Mouse (Mus musculus): ENCODE measurements around the gene Mrpl45. TPM values are rescaled to one million over a fixed set of nuclear protein-coding genes. Genes with fewer than 3 reads are reported as not detected.
"Not testable (repeated sequence)": the region's sequence is repeated elsewhere in the genome, so short reads cannot be mapped to it uniquely, and the experiment has no call there.

The Mrpl45 gene
- total RNA-seq, 2 experiments from 2014 or later = 29.7 to 40.0 TPM

DNA sequence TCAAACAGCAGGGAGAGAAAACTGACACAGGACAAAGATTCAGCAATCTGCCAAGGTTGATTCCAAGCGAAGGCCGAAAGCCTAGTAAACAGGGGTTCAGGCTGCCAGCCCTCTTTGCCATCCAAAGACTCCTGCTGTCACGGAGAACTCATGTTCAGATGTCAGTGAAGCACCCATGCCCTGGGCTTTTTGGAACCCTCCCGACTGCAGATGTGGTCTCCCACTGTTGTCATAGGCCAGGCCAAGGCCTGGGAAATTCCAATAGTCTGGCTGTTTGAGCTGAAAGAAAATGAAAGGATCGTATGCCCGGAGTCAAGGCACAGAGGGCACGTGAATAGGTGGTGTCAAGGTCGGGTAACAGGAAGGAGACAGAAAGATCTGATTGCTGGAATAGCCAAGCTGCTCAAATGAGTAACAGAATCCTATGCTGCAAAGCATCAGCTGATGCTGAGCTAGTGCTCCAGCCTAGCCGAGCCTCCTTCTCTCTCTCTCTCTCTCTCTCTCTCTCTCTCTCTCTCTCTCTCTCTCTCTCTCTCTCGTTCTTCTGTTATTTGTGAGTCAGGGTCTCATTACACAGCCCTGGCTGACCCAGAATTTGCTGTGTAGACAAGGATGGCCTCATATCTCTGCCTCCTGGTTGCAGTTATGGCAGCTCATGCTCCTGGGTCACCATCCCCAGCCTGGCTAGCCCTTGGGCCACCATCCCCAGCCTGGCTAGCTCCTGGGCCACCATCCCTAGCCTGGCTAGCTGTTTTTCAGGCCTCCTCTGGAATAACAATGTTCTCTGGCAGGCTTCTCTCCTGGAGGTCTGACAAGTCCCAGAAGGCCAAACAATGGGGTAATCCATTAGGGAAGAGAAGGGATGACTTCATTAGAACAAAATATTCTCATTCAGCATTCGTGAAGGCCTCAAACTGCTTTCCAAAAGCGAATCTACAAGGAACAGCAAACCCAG is 26.0 kb upstream of the Mrpl45 start:
- DNase-seq (ENCODE audit: low spot score in 2 of 2) = peak in 1 of 2 experiments; percentile 37

DNA sequence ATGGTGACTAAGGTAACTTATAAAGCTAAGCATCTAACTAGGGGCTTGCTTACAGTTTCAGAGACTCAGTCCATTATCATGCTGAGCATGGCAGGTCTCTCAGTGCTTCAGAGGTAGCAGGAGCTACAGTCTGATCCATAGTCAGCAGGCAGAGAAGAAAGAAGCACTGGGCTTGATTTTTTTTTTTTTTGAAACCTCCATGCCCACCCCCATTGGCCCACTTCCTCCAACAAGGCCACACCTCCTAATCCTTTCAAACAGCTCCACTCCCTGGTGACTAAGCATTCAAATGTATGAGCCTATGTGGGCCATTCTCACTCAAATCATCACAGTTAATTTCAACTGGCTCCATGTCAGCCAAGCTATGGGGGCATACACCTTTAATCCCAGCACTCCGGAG is 22.8 kb upstream of the Mrpl45 start:
- DNase-seq (ENCODE audit: low spot score in 2 of 2) = no peak

DNA sequence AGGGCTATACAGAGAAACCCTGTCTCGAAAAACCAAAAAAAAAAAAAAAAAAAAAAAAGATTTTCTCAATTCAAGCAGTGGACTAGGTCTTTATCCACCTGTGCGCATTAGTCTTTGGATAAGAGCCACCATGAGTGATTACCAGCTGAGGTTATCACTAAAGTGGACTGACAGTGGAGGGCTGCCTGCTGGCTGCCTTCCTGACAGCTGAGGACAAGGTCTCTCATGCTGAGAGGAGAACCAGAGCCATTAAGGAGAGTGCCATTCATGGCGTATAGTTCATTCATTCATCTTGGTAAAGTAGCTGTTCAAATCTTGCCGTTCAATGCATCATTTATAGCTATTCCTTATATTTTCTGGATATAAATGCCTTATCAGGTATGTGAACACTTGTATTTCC is 19.0 kb upstream of the Mrpl45 start:
- DNase-seq (ENCODE audit: low spot score in 2 of 2) = no peak

DNA sequence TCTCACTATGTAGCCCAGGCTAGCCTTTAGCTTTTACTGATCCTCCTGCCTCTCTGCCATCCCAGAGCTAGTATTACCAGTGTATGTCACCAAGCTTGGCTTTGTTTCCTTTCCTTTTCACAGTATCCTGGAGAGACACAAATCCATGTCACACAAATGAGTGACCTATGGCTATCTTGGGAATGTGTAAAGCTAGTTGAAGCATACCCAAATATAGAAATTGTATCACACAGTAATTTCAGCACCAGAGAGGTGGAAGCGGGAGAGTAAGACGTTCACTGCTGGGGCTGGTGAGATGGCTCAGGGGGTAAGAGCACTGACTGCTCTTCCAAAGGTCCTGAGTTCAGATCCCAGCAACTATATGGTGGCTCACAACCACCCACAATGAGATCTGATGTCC is 15.6 kb upstream of the Mrpl45 start:
- no peak for DNase-seq (ENCODE audit: low spot score in 2 of 2)

DNA sequence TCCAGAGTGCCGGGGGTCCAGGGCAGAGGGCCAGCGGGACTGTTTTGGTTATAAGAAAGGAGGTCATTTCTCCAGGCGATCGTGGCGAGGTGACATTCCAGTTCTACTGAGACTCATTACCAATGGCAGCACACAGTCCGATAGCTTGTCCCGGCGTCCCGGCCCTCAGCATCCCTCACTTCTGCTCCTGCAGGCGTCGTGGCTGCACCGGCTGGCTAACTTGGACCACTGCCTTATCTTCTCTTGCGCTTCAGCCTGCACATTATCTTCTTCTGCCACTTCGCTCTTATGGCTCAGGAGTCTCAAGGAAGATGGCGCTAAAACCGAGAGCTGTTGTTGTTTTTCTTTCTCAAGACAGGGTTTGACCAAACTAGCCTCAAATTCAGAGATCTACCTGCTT is 14.1 kb upstream of the Mrpl45 start:
- DNase-seq (ENCODE audit: low spot score in 2 of 2) = no peak

DNA sequence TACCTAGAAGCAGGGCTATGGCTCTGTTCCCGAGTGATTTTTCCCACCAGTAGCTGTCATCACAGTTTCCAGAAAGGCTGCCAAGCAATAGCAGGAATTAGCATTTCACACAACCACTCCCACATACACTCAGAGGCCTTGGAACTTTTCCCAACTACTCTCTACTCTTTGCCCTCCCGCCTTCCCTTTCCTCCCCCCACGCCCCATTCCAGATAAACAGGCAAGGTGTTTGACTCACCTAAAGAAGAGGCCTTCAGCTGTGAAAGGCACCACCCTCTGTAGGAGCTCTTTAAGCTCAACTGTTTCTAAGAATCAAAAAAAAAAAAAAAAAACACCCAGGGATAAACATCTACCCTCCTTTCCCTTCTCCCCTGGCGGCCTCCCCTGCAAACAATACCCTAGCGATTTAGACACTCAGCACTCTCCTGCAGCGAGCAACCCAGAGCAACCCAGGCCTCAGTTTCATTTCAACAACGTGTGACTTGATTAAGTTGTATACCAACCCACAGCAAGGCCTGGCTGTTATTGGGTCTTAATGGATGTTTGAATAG is 13.2 kb upstream of the Mrpl45 start:
- peak in 1 of 2 experiments; percentile 19 for DNase-seq (ENCODE audit: low spot score in 2 of 2)

DNA sequence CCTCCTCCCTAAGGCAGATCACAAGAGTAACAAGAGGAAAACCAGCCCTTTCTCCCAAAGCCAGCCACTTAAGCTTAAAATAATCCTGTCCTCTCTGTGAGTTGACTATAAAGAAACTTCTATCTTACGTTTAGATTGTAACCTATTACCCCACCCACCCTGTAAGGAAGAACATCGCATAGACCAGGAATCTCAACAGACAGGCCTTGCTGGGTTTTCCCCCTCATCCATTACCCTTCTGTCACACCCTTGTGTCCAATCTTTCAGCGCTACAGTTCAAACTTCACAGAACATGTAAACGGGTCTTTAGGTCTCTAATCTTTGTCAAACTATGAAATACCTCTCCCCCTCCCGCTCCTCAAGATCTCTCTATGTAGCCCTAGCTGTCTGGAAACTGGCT is 10.9 kb upstream of the Mrpl45 start:
- no peak for DNase-seq (ENCODE audit: low spot score in 2 of 2)

DNA sequence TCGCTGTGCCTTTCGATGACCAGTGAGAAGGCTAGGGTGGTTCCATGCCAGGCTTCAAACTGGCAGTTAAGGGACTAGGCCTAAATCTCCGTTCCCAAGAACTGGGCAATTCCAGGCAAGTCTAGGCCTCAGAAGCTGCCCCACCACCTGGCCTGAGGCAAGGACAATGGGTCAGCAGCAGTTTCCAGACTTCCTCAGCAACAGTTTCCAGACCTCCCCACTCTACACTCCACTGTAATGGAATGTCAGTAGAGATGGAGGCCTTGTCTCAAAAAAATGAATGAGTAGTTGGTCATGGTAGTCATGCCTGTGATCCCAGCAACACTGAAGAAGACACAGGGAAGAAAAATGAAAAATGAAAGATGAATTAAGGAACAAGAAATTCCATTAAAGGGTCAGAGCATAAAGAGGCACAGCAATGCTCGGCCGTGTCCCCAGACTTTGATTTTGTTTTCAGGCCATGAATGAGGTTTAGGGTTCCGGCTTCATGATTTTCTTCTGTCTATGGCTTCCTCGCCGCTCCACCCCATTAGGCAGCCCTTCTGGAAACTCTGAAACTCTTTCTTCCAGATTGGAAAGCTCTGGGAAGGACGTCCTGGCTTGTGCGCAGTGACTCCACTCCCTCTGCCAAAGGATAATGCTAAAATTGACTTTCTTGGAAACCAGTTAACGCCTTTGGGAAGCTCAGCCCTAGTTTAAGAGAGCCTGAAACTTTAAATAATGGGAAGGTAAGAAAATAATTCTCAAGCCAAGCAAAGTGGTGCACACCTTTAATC is 8.0 kb upstream of the Mrpl45 start:
- no peak for DNase-seq (ENCODE audit: low spot score in 2 of 2)

DNA sequence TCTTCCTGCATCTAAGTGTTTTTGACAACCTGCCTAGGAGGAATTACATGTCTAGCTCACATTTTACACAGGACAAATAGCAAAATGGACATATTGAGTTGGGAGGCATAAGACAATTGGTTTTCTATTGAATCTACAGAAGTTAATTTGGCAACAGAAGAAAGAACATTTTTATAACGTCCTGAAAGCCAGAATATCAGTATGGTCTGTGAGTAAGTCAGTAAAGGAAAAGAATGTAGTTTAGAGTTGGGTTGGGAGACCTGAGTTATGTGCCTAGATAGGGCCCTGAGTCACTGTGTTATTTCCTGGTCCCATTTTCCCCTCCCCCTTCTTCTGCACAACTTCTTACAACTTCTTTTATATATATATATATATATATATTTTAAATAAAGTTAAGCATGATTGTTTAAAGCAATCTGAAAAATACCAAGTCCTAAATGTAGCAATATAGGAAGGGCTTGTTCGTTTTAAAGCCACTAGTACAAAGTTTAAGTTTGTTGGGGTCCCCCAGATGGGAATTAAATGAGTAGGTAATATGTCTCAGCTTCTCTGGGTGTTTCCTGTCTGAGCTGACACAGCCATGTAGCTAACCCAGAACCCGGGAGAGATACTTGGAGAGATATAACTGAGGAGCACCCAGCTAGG is 6.6 kb upstream of the Mrpl45 start:
- DNase-seq (ENCODE audit: low spot score in 2 of 2) = no peak

DNA sequence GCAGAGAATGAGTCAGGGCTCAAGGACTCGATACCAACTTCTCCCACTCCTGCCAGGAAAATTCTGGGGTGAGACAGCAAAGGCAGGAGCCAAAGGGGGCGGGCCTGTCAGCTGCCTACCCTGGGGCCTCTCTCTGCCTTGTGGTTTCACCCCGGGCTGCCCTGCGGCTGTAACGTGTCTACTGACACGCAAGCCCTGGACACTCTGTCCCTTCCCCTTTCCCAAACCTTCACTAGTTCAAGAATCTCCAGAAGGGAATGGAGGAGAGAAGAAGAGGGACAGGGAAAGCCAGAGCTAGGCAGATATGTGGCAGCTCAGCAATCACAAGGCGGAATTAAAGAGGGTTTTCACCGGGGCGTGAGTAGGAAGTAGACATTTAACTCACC is 6.1 kb upstream of the Mrpl45 start:
- DNase-seq (ENCODE audit: low spot score in 2 of 2) = peak; percentile 72 to 78

DNA sequence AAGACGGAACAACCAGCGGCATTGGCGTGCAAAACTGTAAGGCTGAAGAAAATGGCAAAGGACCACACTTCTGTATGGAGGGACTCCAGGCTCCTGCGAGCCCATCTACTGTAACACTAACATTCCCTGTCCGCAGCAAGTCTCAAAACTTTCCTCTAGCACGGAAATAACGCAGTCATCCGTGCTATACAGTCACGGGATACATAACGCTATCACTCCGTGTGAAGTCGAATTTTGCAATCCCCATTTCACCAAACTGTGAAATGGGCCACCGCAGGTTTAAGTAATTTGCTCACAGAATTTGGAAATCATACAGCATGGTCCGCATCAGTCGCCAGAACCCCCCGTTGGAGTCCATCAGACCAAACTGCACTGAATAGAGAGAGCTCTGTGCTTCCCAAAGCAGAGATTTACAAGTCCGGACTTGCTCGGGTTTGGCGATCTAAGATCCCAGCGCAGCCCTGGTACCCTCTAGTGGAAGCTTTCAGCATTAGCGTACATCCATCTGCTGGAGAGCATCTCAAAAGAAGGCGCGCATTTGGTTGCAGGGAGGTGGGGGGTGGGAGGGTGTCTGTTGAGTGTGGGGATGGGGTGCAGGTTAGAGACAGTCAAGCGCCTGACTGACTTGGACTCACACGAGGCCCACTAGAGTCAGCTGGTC is 5.5 kb upstream of the Mrpl45 start:
- DNase-seq (ENCODE audit: low spot score in 2 of 2) = peak; percentile 51 to 57

DNA sequence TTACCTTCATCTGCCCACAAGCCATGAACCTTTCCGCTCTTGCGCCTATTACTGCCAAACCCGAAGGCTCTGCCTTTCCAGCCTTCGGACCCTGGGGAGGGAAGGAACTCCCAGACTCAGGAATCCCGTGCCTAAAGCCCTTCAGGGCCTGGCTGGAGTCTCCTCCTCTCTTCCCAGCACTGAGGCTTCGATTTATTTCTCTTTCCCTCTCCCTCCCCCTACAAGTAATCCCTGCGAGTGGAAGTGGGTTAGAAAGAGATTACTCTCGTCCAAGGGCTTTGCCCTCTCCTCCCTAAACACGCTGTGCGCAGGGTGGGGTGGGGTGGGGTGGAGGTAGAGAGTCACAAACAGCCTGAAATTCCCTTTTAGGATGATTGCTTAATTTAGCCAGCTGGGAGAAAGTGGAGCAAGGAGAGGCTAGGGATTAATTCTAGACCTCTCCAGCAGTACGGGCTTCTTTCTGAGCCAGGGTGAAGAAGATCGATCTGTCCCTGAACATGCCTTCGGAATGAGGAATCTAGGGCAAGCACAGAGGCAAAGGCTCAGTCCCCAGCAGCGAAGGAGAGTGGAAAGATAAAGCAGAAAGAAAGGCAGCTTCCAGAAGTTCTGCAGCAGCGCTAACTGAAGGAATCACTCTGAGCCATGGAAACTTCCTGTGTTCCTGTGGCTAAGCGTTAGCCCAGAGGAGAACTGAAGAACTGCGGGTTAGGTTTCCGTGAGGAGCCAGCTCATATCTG is 4.5 kb upstream of the Mrpl45 start:
- no peak for DNase-seq (ENCODE audit: low spot score in 2 of 2)

DNA sequence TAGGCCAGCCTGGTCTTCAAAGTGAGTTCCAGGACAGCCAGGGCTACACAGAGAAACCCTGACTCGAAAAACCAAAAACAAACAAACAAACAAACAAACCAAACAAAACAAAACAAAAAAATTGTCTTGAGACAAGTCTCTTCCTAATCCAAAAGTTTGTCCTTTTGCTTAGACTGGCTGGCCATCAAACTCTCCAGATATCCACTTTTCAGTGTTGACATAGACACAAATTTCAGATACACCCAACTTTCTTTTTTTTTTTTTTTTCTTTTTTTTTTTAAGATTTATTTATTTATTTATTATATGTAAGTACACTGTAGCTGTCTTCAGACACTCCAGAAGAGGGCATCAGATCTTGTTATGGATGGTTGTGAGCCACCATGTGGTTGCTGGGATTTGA is 2.6 kb upstream of the Mrpl45 start:
- not testable (repeated sequence) for DNase-seq (ENCODE audit: low spot score in 2 of 2)

DNA sequence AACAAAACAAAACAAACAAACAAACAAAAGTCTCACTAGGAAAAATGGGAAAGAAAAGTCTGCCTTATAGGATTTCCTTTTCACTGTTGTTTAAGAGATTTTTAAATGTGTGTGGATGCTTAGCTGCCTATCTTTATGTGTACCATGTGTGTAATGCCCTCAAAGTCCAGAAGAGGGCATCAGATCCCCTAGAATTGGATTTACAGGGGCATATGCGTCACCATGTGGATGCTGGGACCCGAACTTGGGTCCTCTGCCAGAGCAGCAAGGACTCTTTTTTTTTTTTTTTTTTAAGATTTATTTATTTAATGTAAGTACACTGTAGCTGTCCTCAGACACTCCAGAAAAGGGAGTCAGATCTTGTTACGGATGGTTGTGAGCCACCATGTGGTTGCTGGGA is 1.4 kb upstream of the Mrpl45 start:
- DNase-seq (ENCODE audit: low spot score in 2 of 2) = no peak

DNA sequence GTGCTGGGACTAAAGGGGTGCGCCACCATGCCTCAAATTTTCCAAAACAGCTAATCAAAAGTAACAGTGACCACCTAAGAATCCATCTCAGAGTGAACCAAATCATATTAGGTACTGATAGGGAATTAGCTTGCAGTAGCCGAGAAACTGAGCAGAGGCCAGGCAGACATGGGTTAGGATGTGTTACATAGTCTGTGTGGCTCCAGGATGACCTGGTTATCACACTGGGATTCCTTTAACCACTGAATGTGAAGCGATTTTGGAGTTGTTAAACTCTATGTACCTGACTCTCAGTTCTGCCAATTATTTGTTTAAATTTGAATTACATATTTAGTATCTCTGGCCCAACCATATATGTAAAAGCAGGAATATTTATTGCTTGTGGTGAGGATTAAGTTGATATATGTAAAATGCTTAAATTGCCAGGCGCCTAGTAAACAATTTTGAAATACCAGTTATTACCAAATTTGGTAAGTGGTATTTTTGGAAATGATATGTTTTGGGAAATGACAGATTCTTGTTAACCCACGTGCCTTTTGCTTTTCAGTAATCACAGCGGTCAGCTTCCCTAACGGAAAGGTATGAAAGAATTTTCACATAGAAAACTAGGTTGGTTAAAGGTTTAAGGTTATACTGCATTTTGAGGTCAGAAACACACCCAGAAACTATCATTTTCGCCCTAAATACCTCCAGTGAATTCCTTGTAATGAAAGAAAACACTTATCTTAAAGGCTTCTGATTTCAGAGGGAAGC is 589 bp upstream of the Mrpl45 start:
- no peak for DNase-seq (ENCODE audit: low spot score in 2 of 2)

DNA sequence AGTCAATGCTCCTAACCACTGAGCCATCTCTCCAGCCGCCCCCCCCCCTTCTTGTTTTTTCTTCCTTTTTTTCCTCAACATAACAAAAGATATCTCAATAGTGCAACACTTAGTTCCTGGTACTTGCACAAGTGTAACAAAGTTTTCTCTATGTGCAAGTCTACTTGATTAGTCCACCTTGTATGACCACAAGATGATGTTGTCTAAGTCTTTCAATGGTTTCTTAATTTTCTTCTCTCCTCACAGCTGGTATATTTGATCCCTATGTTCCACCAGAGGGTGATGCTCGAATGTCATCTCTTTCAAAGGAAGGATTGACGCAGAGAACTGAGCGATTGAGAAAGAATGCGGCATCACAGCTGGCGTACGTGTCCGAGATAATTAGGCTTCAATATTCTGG is 5.7 kb downstream of the Mrpl45 start:
- DNase-seq (ENCODE audit: low spot score in 2 of 2) = no peak

DNA sequence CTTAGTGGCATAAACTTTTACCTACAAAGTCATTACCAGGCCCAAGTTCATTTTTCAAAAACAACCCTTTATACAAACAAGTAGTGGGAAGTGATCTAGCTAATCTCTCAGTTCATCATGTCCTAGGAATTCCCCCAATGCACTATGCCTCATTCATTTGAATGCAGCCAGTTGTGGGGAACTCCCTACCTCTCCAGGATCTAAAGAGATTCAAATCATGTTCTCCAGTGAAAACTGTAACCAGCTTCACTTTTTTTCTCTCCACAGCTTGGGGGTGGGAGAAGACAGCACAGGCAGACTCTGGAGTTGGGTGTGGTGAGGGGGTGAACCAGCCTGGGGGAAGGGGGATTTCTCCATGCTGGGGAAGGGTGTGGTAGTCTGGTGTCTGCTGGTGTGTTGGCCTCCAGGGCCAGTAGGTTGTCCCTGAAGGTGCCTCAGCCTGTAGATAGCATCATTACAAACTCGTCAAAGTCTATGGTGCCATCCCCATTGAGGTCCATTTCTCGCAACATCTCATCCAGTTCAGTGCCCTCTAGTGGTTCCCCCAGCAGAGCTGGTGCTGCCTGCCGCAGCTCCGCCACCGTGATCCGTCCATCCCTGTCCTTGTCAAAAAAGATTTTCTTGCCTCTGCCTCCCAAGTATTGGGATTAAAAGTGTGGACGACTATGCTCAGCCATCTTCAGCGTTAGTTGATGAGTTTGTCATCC is 6.5 kb downstream of the Mrpl45 start:
- DNase-seq (ENCODE audit: low spot score in 2 of 2) = not testable (repeated sequence)

DNA sequence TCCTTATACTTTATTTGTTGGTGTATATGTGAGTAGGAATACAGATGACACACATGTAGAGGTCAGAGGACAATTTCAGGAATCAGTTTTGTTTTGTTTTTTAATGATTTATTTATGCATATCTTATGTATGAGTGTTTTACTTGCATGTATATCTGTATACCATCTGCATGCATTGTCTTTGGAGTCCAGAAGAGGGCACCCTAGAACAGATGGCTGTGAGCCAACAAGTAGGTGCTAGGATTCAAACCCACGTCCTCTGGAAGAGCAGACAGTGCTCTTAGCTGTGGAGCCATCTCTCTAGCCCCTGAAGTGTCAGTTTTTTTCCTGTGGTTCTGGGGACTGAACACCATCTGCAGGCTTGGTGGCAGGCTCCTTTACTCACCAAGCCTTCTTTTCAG is 9.7 kb downstream of the Mrpl45 start:
- DNase-seq (ENCODE audit: low spot score in 2 of 2) = no peak

DNA sequence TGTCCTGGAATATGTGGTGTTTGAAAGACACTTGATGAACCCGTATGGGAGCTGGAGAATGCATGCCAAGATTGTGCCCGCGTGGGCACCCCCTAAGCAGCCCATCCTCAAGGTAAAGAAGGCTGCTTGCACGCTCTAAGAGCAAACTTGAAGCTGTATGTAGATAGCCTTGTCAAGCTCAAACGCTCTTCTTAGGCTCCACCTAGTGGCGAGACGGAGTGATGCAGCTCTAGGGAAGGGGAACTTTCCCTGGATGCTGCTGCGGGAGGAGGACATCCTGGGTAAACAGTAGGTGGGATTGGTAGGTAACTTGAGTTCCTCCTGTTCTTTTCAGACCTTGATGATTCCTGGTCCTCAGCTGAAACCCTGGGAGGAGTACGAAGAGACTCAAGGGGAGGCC is 12.6 kb downstream of the Mrpl45 start:
- peak; percentile 48 to 64 for DNase-seq (ENCODE audit: low spot score in 2 of 2)

All from adrenal gland, adult 18-20 months (tissue).